Mouse (Mus musculus) myocyte (in vitro differentiated cells): ENCODE data around the gene Gm1123.

Experiments used
- CEBPB ChIP-seq: IDR thresholded peaks from 2 replicates; pipeline ENCODE4 v1.6.1; 2011; ENCODE audit warnings: mild to moderate bottlenecking, moderate library complexity; ENCODE audit not compliant: poor library complexity, insufficient read depth, severe bottlenecking
- MAX ChIP-seq: IDR thresholded peaks from one replicate; pipeline ENCODE4 v1.6.1; 2011; ENCODE audit warnings: low read depth, mild to moderate bottlenecking, control low read depth
- MYOD1 ChIP-seq, 3 experiments: IDR thresholded peaks; one replicate each; pipeline ENCODE4 v1.6.1; 2011; ENCODE audit warnings: control low read depth in 2 of 3, low read depth in 2 of 3, mild to moderate bottlenecking in 2 of 3, moderate library complexity in 1 of 3; ENCODE audit not compliant: insufficient read length in 2 of 3, control insufficient read depth in 1 of 3
- MYOG ChIP-seq, 3 experiments: IDR thresholded peaks; one replicate each; pipeline ENCODE4 v1.6.1; 2011; ENCODE audit warnings: control low read depth in 2 of 3, low read depth in 2 of 3, mild to moderate bottlenecking in 2 of 3; ENCODE audit not compliant: insufficient read length in 2 of 3, control insufficient read depth in 1 of 3, insufficient read depth in 1 of 3
- POLR2A ChIP-seq: IDR thresholded peaks from one replicate; pipeline ENCODE4 v1.6.1; 2011; ENCODE audit warnings: low read depth, mild to moderate bottlenecking, control low read depth, moderate library complexity; ENCODE audit not compliant: insufficient read length
- SRF ChIP-seq: IDR thresholded peaks from one replicate; pipeline ENCODE4 v1.6.1; 2011; ENCODE audit warnings: low read depth; ENCODE audit not compliant: control insufficient read depth, insufficient read length
- USF1 ChIP-seq: IDR thresholded peaks from one replicate; pipeline ENCODE4 v1.6.1; 2011; ENCODE audit warnings: low read depth, mild to moderate bottlenecking, control low read depth, moderate library complexity

- no peak for TF ChIP-seq CEBPB
- TF ChIP-seq MAX: no peak
- no peak for TF ChIP-seq POLR2A
- TF ChIP-seq USF1: no peak
- TF ChIP-seq MYOD1 (IDR thresholded peaks at IDR 0.05; ENCODE audit: control insufficient read depth in 1 of 3, insufficient read length in 2 of 3, low read depth in 2 of 3): no peak
- no peak for TF ChIP-seq MYOG (IDR thresholded peaks at IDR 0.05; ENCODE audit: control insufficient read depth in 1 of 3, insufficient read depth in 1 of 3, insufficient read length in 2 of 3, low read depth in 2 of 3)
- TF ChIP-seq SRF: no peak
Measured at GRCm38 (mm10) chr9:99049760-99050159, 14.2 kb upstream of the Gm1123 start.
